Mouse (Mus musculus) urinary bladder, postnatal 14 days (tissue): Measurements from ENCODE around the gene Rhof.

Source experiments
- DNase-seq: peaks from one replicate; pipeline ENCODE4 v3.0.0; 2021; ENCODE audit warnings: low spot score

Gene Rhof

DNA sequence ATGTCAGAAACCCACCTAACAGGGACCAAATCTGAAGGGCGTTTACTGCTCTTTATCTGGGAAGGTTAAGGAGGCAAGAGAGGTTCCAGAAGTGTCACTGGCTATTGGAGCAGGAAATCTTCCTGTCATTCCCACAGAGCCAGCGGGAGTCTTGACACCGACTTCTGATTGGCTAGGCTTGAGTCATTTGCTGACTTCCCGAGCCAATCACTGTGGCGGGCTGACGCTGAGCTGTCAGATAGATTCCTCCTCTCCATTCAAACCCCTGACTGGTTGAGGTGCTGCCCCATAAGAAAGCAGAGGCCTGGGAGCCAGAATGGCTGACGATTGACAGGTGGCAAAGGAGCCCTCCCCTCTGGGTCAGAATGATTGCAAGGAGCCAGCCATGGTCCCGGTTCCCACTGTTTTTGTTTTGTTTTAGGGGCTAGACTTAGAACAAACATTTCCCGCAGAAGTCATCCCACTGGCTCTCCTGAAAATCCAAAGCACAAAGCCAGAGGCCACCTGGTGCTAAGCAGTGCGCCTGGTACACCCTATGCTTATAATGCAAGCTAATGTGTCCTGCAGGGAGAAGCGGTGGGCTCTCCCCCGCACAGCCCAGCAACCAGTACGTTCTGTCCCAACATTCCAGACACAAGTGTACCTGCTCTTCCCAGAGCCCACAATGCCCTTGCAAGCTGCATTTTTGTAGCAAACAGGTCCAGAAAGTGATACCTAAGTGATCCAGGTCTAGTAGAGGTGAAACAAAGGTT lies 22.9 kb downstream of the Rhof start:
- no peak for DNase-seq

DNA sequence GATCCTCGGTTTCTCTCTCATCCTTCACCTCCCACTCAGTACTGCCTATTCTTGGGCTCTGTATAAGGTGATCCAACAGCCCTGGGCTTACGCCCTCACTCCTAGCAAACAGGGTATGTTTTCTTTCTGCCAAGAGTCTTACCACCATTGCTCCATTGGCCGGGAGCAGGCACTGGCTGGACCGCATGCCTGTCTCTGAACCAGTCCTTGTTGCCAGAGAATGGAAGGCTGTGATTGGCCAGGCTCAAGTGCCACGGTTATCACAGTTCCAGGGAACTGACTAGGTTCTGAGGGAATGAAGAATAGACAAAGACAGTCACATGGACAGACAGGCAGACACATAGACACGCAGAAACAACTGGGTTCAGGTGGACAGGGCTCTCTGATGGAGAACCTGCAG lies 27.7 kb downstream of the Rhof start:
- no peak for DNase-seq

DNA sequence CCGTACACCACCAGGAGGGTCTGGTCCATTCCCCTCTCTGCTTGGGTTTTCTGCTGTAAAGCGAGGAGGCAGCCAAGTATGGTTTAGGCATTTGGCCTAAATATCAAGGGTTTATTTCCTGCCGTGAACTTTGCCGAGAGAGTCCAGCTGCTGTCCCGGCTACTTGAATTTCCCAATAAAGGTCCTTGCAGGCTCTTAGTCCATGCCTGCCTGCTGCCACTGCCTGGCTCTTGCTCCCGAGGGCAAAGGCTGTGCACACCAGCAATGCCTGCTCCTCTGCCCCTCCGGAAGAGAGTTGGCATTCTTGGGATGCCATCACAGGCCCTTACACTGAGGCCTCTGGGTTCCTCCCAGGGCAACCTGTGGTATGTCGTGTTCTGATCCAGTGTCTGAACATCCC lies 28.9 kb downstream of the Rhof start:
- no peak for DNase-seq

- DNase-seq = no peak
These were observed 30.1 kb downstream of the Rhof start for GRCm38 (mm10) chr5:123102376-123102775.

- no peak for DNase-seq
These were observed 34.0 kb downstream of the Rhof start for GRCm38 (mm10) chr5:123098487-123098886.

DNA sequence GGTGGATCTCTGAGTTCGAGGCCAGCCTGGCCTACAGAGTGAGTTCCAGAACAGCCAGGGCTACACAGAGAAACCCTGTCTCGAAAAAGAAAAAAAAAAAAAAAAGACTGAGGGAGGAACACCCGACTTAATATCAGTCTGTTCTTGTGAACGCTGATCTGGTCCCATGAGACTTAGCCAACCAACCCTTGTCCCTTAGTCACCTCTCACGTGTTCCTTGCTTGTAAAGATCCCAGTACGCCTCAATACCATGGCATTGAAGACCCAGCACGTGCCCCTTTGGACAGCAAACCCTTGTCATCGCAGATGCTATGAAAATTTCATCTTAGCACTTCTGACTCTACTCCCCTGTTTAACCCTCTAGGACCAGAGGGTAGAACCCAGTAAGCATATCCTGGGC lies 36.2 kb downstream of the Rhof start:
- no peak for DNase-seq

DNA sequence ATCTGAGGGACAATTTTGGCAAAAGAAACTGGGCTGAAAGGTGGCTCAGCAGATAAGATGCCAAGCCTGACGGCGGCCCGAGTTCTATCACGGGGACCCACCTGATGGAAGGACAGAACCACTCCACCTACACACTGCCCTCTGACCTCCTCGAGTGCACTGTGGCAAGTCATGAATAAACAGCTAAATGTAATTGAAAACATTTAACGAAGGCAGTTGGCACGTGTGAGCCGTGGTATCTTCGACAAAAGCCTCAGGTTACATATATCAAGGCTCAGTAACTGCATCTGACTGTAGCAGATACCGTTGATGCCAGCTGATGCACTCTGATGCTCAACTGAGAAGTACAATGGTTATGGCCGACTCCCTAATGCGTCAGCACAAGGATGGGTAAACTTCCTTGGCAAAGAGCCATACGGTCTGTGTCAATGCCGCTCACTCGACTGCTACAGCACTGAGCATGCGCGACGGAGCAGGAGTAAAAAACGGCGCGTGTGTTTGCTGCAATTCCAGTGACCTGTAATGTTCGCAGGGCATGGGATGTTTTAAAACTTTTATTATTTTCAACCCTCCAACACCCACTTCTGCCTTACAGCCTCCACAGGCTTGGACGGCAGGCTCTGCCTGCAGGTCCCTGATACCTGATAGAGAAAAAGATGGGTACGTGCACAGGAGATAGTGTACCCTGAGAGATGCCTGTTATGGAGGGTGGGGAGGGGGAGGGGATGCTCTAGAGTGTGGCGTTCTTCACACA lies 38.1 kb downstream of the Rhof start:
- DNase-seq = no peak

GRCm38 (mm10) chr5:123093077-123093633 lies 39.3 kb downstream of the Rhof start:
- no peak for DNase-seq

GRCm38 (mm10) chr5:123090560-123091306 lies 41.8 kb downstream of the Rhof start:
- no peak for DNase-seq

- no peak for DNase-seq
These were observed 43.7 kb downstream of the Rhof start for GRCm38 (mm10) chr5:123088784-123089183.

DNA sequence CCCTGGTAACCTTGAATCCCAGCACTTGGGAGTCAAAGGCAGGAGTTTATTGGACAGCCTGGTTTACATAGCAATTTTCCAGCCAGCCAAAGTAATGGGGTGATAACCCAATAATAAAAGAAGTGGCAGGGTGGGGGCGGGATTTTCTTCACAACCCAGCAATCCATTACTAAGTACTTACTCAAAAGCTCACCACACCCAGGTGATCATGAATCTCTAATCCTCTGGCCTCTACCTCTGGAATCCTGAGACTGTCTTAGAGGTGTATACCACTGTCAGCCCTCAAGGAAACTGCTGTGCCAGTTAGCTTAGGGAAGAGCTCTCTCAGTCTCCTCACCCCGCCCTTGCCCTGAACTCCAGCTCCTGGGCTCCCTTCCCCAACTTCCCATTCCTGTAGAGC lies 46.0 kb downstream of the Rhof start:
- no peak for DNase-seq

DNA sequence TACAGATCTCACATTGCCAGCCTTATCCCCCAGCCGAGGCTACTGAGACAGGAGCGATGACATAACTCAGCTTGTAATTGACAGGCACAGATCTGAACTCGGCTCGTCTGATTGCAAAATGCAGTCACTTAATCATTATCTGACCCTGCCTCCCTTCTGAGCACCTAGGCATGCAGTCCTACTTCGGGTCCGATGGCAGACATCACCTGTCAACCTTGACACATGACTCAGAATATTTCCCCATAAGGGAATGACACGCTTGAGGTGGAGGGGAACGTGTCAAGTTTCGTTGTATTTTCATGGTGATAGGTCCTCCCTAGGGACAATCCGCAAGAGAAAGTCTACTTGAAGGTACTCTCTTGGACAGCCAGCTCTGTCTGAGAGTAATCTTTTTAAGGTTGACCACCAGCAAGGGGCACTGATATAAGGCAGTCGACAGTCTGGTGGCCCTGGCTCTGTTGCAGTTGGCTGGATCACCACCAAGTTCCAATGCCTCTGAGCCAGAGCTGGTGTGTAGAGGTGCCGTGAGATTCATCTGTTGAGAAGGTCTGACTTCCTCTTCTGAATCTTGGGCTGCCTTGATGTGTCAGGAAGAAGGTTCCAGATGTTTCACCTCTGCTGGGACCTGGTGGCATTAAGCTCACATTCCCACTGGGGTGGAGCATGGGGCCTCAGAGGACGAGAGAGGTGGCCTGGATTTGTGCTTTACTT lies 49.0 kb downstream of the Rhof start:
- DNase-seq = no peak

GRCm38 (mm10) chr5:123080510-123080909 lies 52.0 kb downstream of the Rhof start:
- DNase-seq = no peak

- DNase-seq = no peak
These were observed 52.5 kb downstream of the Rhof start for GRCm38 (mm10) chr5:123080041-123080440.

GRCm38 (mm10) chr5:123079568-123079967 lies 52.9 kb downstream of the Rhof start:
- DNase-seq = no peak

GRCm38 (mm10) chr5:123076419-123077281 lies 55.8 kb downstream of the Rhof start:
- no peak for DNase-seq

GRCm38 (mm10) chr5:123075576-123076418 lies 56.7 kb downstream of the Rhof start:
- peak; percentile 94 for DNase-seq

DNA sequence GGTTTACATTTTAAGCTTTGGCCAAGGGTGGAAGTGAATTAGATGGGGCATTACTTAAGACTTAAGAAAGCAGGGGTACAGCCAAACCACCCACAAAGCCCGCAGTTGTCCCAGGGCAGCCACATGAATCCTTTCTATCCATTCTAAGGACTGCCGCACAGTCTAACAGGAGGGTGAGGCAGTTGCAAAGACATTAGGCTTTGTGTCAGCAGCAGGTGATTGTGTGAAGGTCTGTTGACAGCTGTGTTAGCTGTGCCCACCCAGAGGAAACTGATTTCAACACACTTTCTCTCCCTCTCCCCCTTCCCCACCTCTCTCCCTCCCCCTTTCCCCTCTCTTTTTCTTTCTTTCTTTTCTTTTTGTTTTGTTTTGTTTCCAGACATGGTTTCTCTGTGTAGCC lies 63.8 kb downstream of the Rhof start:
- no peak for DNase-seq

GRCm38 (mm10) chr5:123068115-123068514 lies 64.4 kb downstream of the Rhof start, which contains the start of gene Tmem120b:
Gene Tmem120b, plus strand, starts transcription at chr5:123068415.
- DNase-seq = no peak
